Mouse (Mus musculus) forebrain, postnatal 0 days (tissue): ENCODE data around the gene Olfr1093. TPM values are rescaled to one million over a fixed set of nuclear protein-coding genes. Genes with fewer than 3 reads are reported as not detected.

ENCODE experiments used
- ATAC-seq: fragments of 200-750 bp; cut with Nextera tagmentation; 2 replicates; pipeline ENCODE4 v1.8.0; 2017; ENCODE audit warnings: mild to moderate bottlenecking, moderate library complexity
- DNase-seq: peaks from one replicate; pipeline ENCODE4 v3.0.0-alpha.2; 2015
- H3K27ac ChIP-seq: fragments of 300-500 bp; sonication (generic); 2 replicates; pipeline ENCODE4 v1.5.1; 2014; ENCODE audit warnings: low read depth, mild to moderate bottlenecking, antibody characterized with exemption, low read length, moderate library complexity, mixed read lengths
- H3K27me3 ChIP-seq: fragments of 300-500 bp; sonication (generic); 2 replicates; pipeline ENCODE4 v1.6.1; 2014; ENCODE audit warnings: mild to moderate bottlenecking, low read length, mixed read lengths; ENCODE audit not compliant: insufficient read depth
- H3K36me3 ChIP-seq: fragments of 300-500 bp; sonication (generic); 2 replicates; pipeline ENCODE4 v1.6.1; 2014; ENCODE audit warnings: mild to moderate bottlenecking, moderate library complexity; ENCODE audit not compliant: insufficient read depth
- H3K4me1 ChIP-seq: fragments of 300-500 bp; sonication (generic); 2 replicates; pipeline ENCODE4 v1.6.1; 2014; ENCODE audit warnings: antibody characterized with exemption; ENCODE audit not compliant: insufficient read depth
- H3K4me2 ChIP-seq: fragments of 300-500 bp; sonication (generic); 2 replicates; pipeline ENCODE4 v1.6.1; 2014; ENCODE audit warnings: low read depth, mild to moderate bottlenecking, moderate library complexity
- H3K4me3 ChIP-seq: fragments of 300-500 bp; sonication (generic); 2 replicates; pipeline ENCODE4 v1.5.1; 2014; ENCODE audit warnings: low read depth, low read length, mixed read lengths
- H3K9ac ChIP-seq: fragments of 300-500 bp; sonication (generic); 2 replicates; pipeline ENCODE4 v1.6.1; 2014; ENCODE audit warnings: mild to moderate bottlenecking
- H3K9me3 ChIP-seq: fragments of 300-500 bp; sonication (generic); 2 replicates; pipeline ENCODE4 v1.6.1; 2016; ENCODE audit warnings: low read length
- CTCF ChIP-seq: sonication (generic); IDR thresholded peaks from 2 replicates; pipeline ENCODE4 v1.5.1; 2016; ENCODE audit warnings: antibody characterized with exemption, control low read depth, low read depth
- WGBS: fragments of 180-500 bp; shearing (Covaris S2); extraction: QIAGEN DNeasy Blood & Tissue Kit; methylation state at CpG from one replicate; pipeline ENCODE4 v1.1.7; 2014; 5-methylcytosine and 5-hydroxymethylcytosine counted together
- polyA plus RNA-seq: library from polyadenylated mRNA; unstranded; fragments of >200 nt; fragmentation: Nextera tagmentation; extraction: Ambion mirVana; gene quantifications from 2 replicates; pipeline ENCODE4 v1.2.1, GENCODE M21; 2015
- total RNA-seq: library from RNA; depleted of rRNA; stranded (reverse); fragments of >200 nt; gene quantifications from 2 replicates; pipeline ENCODE4 v1.2.3, GENCODE M21; 2014; rRNA removed

Gene Olfr1093
- not detected in 2 replicates for total RNA-seq
- polyA plus RNA-seq: not detected in 2 replicates

GRCm38 (mm10) chr2:86782179-86782578 lies at the start of gene Olfr1093:
Gene Olfr1093, plus strand, starts transcription at chr2:86782479.
- 84% methylated on average over 2 of the region's 2 CpGs for WGBS

GRCm38 (mm10) chr2:86733601-86734000 lies 48.7 kb upstream of the Olfr1093 start, which contains the start of gene Olfr1089:
Gene Olfr1089, minus strand, starts transcription at chr2:86733701.
- Histone ChIP-seq H3K27me3 (no peaks in the 10 kb centered on the region), H3K4me2 (no peak within 1 kb of the TSS), H3K4me3 (no peak within 1 kb of the TSS), H3K4me1 (no peaks in the 10 kb centered on the region), H3K36me3 (no peaks in the 10 kb centered on the region), H3K9me3 (no peaks in the 10 kb centered on the region), H3K27ac (no peak within 1 kb of the TSS), H3K9ac (no peak within 1 kb of the TSS)
- ATAC-seq (no peak), DNase-seq (no peak)
- TF ChIP-seq CTCF: no peak

More at GRCm38 (mm10) chr2:86782179-86782578, at the start of gene Olfr1093:
- no peak for TF ChIP-seq CTCF
- no peak within 1 kb of the TSS for H3K9ac ChIP-seq
- H3K36me3 ChIP-seq: no peaks in the 10 kb centered on the region
- H3K4me3 ChIP-seq: no peak within 1 kb of the TSS
- no peak for DNase-seq
- no peaks in the 10 kb centered on the region for H3K9me3 ChIP-seq
- H3K4me2 ChIP-seq: no peak within 1 kb of the TSS
- H3K4me1 ChIP-seq: no peaks in the 10 kb centered on the region
- no peaks in the 10 kb centered on the region for H3K27me3 ChIP-seq
- no peak within 1 kb of the TSS for H3K27ac ChIP-seq
- no peak for ATAC-seq

- Histone ChIP-seq H3K4me1 (no peaks in the 10 kb centered on the region), H3K4me3 (no peak within 1 kb of the TSS), H3K4me2 (no peak within 1 kb of the TSS), H3K9me3 (no peaks in the 10 kb centered on the region), H3K9ac (no peak within 1 kb of the TSS), H3K27me3 (no peaks in the 10 kb centered on the region), H3K36me3 (no peaks in the 10 kb centered on the region), H3K27ac (no peak within 1 kb of the TSS)
- no peak for DNase-seq
- WGBS: 95% methylated on average over 1 of the region's 1 CpGs
- no peak for ATAC-seq
- TF ChIP-seq CTCF: no peak
Measured at GRCm38 (mm10) chr2:86758893-86759292, 23.4 kb upstream of the Olfr1093 start, which contains the start of gene Olfr1090. Gene Olfr1090, minus strand, starts transcription at chr2:86758993.

GRCm38 (mm10) chr2:86761050-86761449 lies 21.2 kb upstream of the Olfr1093 start:
- Histone ChIP-seq H3K9me3 (no peaks in the 10 kb centered on the region), H3K4me3 (no peak overlapping the region), H3K9ac (no peak overlapping the region), H3K36me3 (no peaks in the 10 kb centered on the region), H3K4me1 (no peaks in the 10 kb centered on the region), H3K4me2 (no peak overlapping the region), H3K27ac (no peak overlapping the region), H3K27me3 (no peaks in the 10 kb centered on the region)
- WGBS: 96% methylated on average over 6 of the region's 6 CpGs
- no peak for DNase-seq
- ATAC-seq: no peak
- no peak for TF ChIP-seq CTCF

GRCm38 (mm10) chr2:86809918-86810317 lies 27.6 kb downstream of the Olfr1093 start, which contains the start of gene Olfr141:
Gene Olfr141, minus strand, starts transcription at chr2:86810018.
- no peaks in the 10 kb centered on the region for H3K4me1 ChIP-seq
- DNase-seq (no peak), ATAC-seq (no peak)
- H3K4me2 ChIP-seq: no peak within 1 kb of the TSS
- H3K9ac ChIP-seq: no peak within 1 kb of the TSS
- no peaks in the 10 kb centered on the region for H3K27me3 ChIP-seq
- no peak within 1 kb of the TSS for H3K27ac ChIP-seq
- H3K36me3 ChIP-seq: no peaks in the 10 kb centered on the region
- no peak within 1 kb of the TSS for H3K4me3 ChIP-seq
- TF ChIP-seq CTCF: no peak
- H3K9me3 ChIP-seq: no peaks in the 10 kb centered on the region

- DNase-seq: no peak
- Histone ChIP-seq H3K36me3 (no peaks in the 10 kb centered on the region), H3K9ac (no peak within 1 kb of the TSS), H3K27ac (no peak within 1 kb of the TSS), H3K4me1 (no peaks in the 10 kb centered on the region), H3K9me3 (no peaks in the 10 kb centered on the region), H3K4me2 (no peak within 1 kb of the TSS), H3K4me3 (no peak within 1 kb of the TSS), H3K27me3 (no peaks in the 10 kb centered on the region)
- ATAC-seq: no peak
- TF ChIP-seq CTCF: no peak
Measured at GRCm38 (mm10) chr2:86824363-86824762, 42.1 kb downstream of the Olfr1093 start, which contains the start of gene Olfr1094. Gene Olfr1094, plus strand, starts transcription at chr2:86824663.

Other genes with a start within 250 kb of the Olfr1093 start
- gene Olfr1079, start 240.0 kb upstream of the Olfr1093 start, total RNA-seq: not detected in 2 replicates
- gene Olfr1079, start 240.0 kb upstream of the Olfr1093 start, polyA plus RNA-seq: not detected in 2 replicates
- not detected in 2 replicates for gene Olfr1080, start 224.2 kb upstream of the Olfr1093 start, total RNA-seq
- gene Olfr1080, start 224.2 kb upstream of the Olfr1093 start, polyA plus RNA-seq: not detected in 2 replicates
- not detected in 2 replicates for gene Olfr1082, start 183.5 kb upstream of the Olfr1093 start, total RNA-seq
- gene Olfr1082, start 183.5 kb upstream of the Olfr1093 start, polyA plus RNA-seq: not detected in 2 replicates
- gene Olfr1084, start 142.8 kb upstream of the Olfr1093 start, total RNA-seq: not detected in 2 replicates
- not detected in 2 replicates for gene Olfr1084, start 142.8 kb upstream of the Olfr1093 start, polyA plus RNA-seq
- not detected in 2 replicates for gene Olfr1085, start 120.5 kb upstream of the Olfr1093 start, total RNA-seq
- not detected in 2 replicates for gene Olfr1085, start 120.5 kb upstream of the Olfr1093 start, polyA plus RNA-seq
- gene Olfr1086, start 102.4 kb upstream of the Olfr1093 start, total RNA-seq: not detected in 2 replicates
- not detected in 2 replicates for gene Olfr1086, start 102.4 kb upstream of the Olfr1093 start, polyA plus RNA-seq
- gene Olfr1087, start 84.1 kb upstream of the Olfr1093 start, total RNA-seq: not detected in 2 replicates
- gene Olfr1087, start 84.1 kb upstream of the Olfr1093 start, polyA plus RNA-seq: not detected in 2 replicates
- not detected in 2 replicates for gene Olfr1089, start 48.8 kb upstream of the Olfr1093 start, total RNA-seq
- not detected in 2 replicates for gene Olfr1089, start 48.8 kb upstream of the Olfr1093 start, polyA plus RNA-seq
- gene Olfr1090, start 23.5 kb upstream of the Olfr1093 start, total RNA-seq: not detected in 2 replicates
- gene Olfr1090, start 23.5 kb upstream of the Olfr1093 start, polyA plus RNA-seq: not detected in 2 replicates
- not detected in 2 replicates for gene Olfr141, start 27.5 kb downstream of the Olfr1093 start, total RNA-seq
- not detected in 2 replicates for gene Olfr141, start 27.5 kb downstream of the Olfr1093 start, polyA plus RNA-seq
- gene Olfr1094, start 42.2 kb downstream of the Olfr1093 start, total RNA-seq: not detected in 2 replicates
- not detected in 2 replicates for gene Olfr1094, start 42.2 kb downstream of the Olfr1093 start, polyA plus RNA-seq
- gene Olfr1095, start 69.2 kb downstream of the Olfr1093 start, total RNA-seq: not detected in 2 replicates
- gene Olfr1095, start 69.2 kb downstream of the Olfr1093 start, polyA plus RNA-seq: not detected in 2 replicates
- not detected in 2 replicates for gene Gm13723, start 92.3 kb downstream of the Olfr1093 start, total RNA-seq
- gene Gm13723, start 92.3 kb downstream of the Olfr1093 start, polyA plus RNA-seq: not detected in 2 replicates
- gene Olfr1097, start 109.7 kb downstream of the Olfr1093 start, total RNA-seq: not detected in 2 replicates
- not detected in 2 replicates for gene Olfr1097, start 109.7 kb downstream of the Olfr1093 start, polyA plus RNA-seq
- not detected in 2 replicates for gene Olfr1098, start 142.1 kb downstream of the Olfr1093 start, total RNA-seq
- not detected in 2 replicates for gene Olfr1098, start 142.1 kb downstream of the Olfr1093 start, polyA plus RNA-seq
- gene Olfr1099, start 178.2 kb downstream of the Olfr1093 start, total RNA-seq: not detected in 2 replicates
- not detected in 2 replicates for gene Olfr1099, start 178.2 kb downstream of the Olfr1093 start, polyA plus RNA-seq
- not detected in 2 replicates for gene Olfr1100, start 197.5 kb downstream of the Olfr1093 start, total RNA-seq
- not detected in 2 replicates for gene Olfr1100, start 197.5 kb downstream of the Olfr1093 start, polyA plus RNA-seq
- gene Olfr1101, start 208.7 kb downstream of the Olfr1093 start, total RNA-seq: not detected in 2 replicates
- gene Olfr1101, start 208.7 kb downstream of the Olfr1093 start, polyA plus RNA-seq: not detected in 2 replicates
- not detected in 2 replicates for gene Olfr1102, start 215.9 kb downstream of the Olfr1093 start, total RNA-seq
- gene Olfr1102, start 215.9 kb downstream of the Olfr1093 start, polyA plus RNA-seq: not detected in 2 replicates
- gene Olfr1104, start 244.6 kb downstream of the Olfr1093 start, total RNA-seq: not detected in 2 replicates
- gene Olfr1104, start 244.6 kb downstream of the Olfr1093 start, polyA plus RNA-seq: not detected in 2 replicates